Mouse (Mus musculus) heart, postnatal 0 days (tissue): ENCODE results near the gene Fut2. TPM values are rescaled to one million over a fixed set of nuclear protein-coding genes. Genes with fewer than 3 reads are reported as not detected.

ENCODE experiments used
- ATAC-seq: fragments of 200-750 bp; cut with Nextera tagmentation; 2 replicates; pipeline ENCODE4 v1.8.0; 2017; ENCODE audit warnings: low read depth, moderate number of reproducible peaks, moderate library complexity; ENCODE audit not compliant: insufficient read depth
- DNase-seq: peaks from one replicate; pipeline ENCODE4 v3.0.0-alpha.2; 2016; ENCODE audit warnings: low spot score
- H3K27ac ChIP-seq: fragments of 300-500 bp; sonication (generic); 2 replicates; pipeline ENCODE4 v1.5.1; 2014; ENCODE audit warnings: low read depth, mild to moderate bottlenecking
- H3K27me3 ChIP-seq: fragments of 300-500 bp; sonication (generic); 2 replicates; pipeline ENCODE4 v1.6.1; 2014; ENCODE audit warnings: low read length, mixed read lengths; ENCODE audit not compliant: control insufficient read depth, insufficient read depth
- H3K36me3 ChIP-seq: fragments of 300-500 bp; sonication (generic); replicated peaks from 2 replicates; pipeline ENCODE4 v1.6.1; 2014; ENCODE audit warnings: low read length, mixed read lengths; ENCODE audit not compliant: control insufficient read depth, insufficient read depth
- H3K4me1 ChIP-seq: fragments of 300-500 bp; sonication (generic); 2 replicates; pipeline ENCODE4 v1.6.1; 2014; ENCODE audit warnings: antibody characterized with exemption; ENCODE audit not compliant: control insufficient read depth, insufficient read depth
- H3K4me2 ChIP-seq: fragments of 300-500 bp; sonication (generic); 2 replicates; pipeline ENCODE4 v1.6.1; 2014; ENCODE audit warnings: low read depth, mild to moderate bottlenecking, low read length, moderate library complexity
- H3K4me3 ChIP-seq: fragments of 300-500 bp; sonication (generic); 2 replicates; pipeline ENCODE4 v1.5.1; 2014; ENCODE audit warnings: low read depth, low read length
- H3K9ac ChIP-seq: fragments of 300-500 bp; sonication (generic); replicated peaks from 2 replicates; pipeline ENCODE4 v1.6.1; 2014; ENCODE audit warnings: low read depth, low read length, mixed read lengths
- H3K9me3 ChIP-seq: fragments of 300-500 bp; sonication (generic); replicated peaks from 2 replicates; pipeline ENCODE4 v1.6.1; 2016; ENCODE audit warnings: low read length; ENCODE audit not compliant: control insufficient read depth
- CTCF ChIP-seq: IDR thresholded peaks from 2 replicates; pipeline ENCODE4 v1.5.1; 2016; ENCODE audit warnings: antibody characterized with exemption, control low read depth, low read depth
- EP300 ChIP-seq: IDR thresholded peaks from 2 replicates; pipeline ENCODE4 v1.6.1; 2016; ENCODE audit warnings: antibody characterized with exemption, low read depth
- WGBS: fragments of 180-500 bp; shearing (Covaris S2); extraction: QIAGEN DNeasy Blood & Tissue Kit; methylation state at CpG from one replicate; pipeline ENCODE4 v1.1.7; 2014; 5-methylcytosine and 5-hydroxymethylcytosine counted together
- polyA plus RNA-seq: library from polyadenylated mRNA; unstranded; fragments of >200 nt; fragmentation: Nextera tagmentation; extraction: Ambion mirVana; gene quantifications from 2 replicates; pipeline ENCODE4 v1.2.1, GENCODE M21; 2015
- total RNA-seq: library from RNA; depleted of rRNA; stranded (reverse); fragments of >200 nt; gene quantifications from 2 replicates; pipeline ENCODE4 v1.2.3, GENCODE M21; 2014; ENCODE audit warnings: low replicate concordance; rRNA removed

The Fut2 gene
- total and polyA plus RNA-seq, 2 experiments from 2014 or later: 1.7 TPM; not detected in 1

DNA sequence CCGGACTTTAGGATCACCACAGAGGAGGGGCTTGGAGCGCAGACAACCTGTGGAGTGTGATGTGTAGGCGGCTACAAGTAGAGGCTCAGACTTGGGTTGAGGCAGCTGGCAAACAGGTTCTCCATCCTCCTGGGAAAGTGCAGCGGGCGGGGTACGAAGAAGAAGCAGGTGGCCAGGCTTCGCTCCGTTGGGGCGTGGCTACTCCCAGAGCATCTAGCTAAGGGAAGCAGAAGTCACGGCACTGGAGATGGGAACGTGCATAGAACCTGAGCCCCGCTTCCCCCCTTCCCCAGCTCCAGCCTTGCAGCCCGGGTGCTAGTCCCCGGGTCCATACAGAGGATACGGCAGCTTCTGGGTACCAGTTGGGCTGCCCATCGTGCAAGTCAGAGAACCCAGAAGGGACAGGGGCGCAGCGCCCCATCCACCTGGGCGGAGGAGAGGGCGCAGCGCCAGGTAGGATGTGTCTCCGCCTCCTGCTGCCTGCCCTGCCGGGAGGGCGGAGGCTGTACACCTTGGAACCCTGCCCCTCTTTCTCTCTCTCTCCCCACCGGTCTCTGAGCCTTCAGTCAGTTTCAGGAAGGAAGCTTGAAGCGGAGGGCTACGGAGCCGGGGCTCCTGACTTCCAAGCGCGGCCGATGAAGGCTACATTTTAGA, 49.0 kb downstream of the Fut2 start, which contains the start of gene Fut1:
TSS of gene Fut1 (plus strand) at position 248 of the 654 bp plus-strand sequence.
- DNase-seq (no peak), ATAC-seq (no peak)
- Histone ChIP-seq H3K4me2 (no peak within 1 kb of the TSS), H3K9ac (no peak within 1 kb of the TSS), H3K4me1 (no peaks in the 10 kb centered on the region), H3K27me3 (peaks cover 43% of the 10 kb centered on the region), H3K4me3 (no peak within 1 kb of the TSS), H3K9me3 (no peaks in the 10 kb centered on the region), H3K27ac (no peak within 1 kb of the TSS), H3K36me3 (no peaks in the 10 kb centered on the region)
- WGBS: 12% methylated on average over 29 of the region's 31 CpGs
- TF ChIP-seq CTCF (no peak), EP300 (no peak)

DNA sequence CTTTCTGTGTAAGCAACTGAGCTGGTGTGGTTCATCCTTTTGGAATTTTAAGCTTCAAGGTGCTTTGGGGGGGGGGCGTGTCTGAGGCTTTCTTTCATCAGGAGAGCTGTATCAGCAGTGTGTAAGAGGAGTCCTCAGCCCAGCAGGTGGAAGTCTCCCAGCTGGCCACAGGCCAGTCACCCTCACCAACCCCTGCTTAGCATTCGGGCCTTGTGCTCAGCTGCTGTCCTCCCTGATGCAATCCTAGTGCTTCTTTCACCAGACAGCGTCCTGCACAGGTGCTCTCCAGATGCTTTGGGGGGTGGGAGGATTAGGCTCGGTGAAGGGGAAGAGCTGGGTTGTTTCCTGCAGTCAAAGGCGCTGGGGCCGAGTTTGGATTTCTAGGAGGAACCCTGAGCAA, 49.9 kb downstream of the Fut2 start:
- Histone ChIP-seq H3K36me3 (no peaks in the 10 kb centered on the region), H3K4me3 (no peak overlapping the region), H3K9me3 (no peaks in the 10 kb centered on the region), H3K27ac (no peak overlapping the region), H3K4me1 (no peaks in the 10 kb centered on the region), H3K4me2 (no peak overlapping the region), H3K9ac (no peak overlapping the region), H3K27me3 (peaks cover 43% of the 10 kb centered on the region)
- DNase-seq: no peak
- 26% methylated on average over 6 of the region's 6 CpGs for WGBS
- TF ChIP-seq CTCF (no peak), EP300 (no peak)
- ATAC-seq: no peak; the same call in 1 of the 2 replicates

DNA sequence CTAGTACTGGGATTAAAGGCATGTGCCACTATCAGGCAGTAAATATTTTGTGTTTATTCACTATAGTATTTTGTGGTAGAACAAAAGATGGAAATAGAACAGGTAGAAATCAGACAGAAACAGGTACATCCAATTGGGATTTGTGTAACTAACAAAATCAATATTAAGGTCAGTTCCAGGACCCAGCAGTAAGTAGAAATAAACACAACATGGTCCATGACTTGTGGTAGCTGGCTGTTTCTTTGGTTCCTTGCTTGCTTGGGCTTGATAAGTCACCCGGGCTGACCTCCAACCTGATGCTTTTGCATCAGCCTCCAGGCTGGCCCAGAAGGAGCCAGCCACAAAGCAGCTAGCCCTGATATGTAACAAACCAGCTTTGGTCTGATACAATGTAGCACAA, 56.7 kb downstream of the Fut2 start:
- H3K9me3 ChIP-seq: no peaks in the 10 kb centered on the region
- WGBS: 48% methylated on average over 1 of the region's 1 CpGs
- H3K36me3 ChIP-seq: no peaks in the 10 kb centered on the region
- H3K9ac ChIP-seq: no peak overlapping the region
- no peak for TF ChIP-seq CTCF
- TF ChIP-seq EP300: no peak
- no peak overlapping the region for H3K4me2 ChIP-seq
- no peak overlapping the region for H3K4me3 ChIP-seq
- H3K27ac ChIP-seq: no peak overlapping the region
- no peaks in the 10 kb centered on the region for H3K27me3 ChIP-seq
- no peak for ATAC-seq
- DNase-seq: no peak
- H3K4me1 ChIP-seq: no peaks in the 10 kb centered on the region

DNA sequence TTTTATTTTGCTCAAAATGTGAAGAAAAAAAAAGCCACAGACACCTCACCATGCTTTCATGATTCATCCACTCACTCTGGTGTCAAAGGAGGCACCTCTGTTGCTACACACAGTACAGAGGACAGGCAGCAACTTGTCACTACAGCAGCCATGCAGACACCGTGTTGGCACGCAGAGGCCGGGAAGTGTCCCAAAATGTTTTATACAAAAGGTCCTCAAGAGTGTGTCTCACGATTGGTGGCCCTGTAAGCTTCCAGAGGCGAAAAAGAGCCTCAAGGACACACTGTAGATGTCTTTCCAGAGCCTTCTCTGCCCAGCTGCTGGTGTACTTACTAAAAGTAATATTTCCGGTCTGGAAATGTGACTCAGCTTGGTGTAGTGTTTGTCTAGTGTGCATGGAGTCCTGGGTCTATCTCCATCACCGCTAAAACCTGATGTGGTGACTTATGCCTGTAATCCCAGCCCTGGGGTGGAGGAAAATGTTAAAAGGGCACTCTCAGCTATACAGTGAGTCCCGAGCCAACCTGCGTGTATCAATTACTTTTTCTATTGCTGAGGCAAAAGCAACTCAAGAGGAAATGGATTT, 60.4 kb downstream of the Fut2 start:
- TF ChIP-seq EP300 (no peak), CTCF (no peak)
- ATAC-seq: no peak
- H3K4me1 ChIP-seq: no peaks in the 10 kb centered on the region
- no peaks in the 10 kb centered on the region for H3K36me3 ChIP-seq
- no peak overlapping the region for H3K27ac ChIP-seq
- no peak for DNase-seq
- no peaks in the 10 kb centered on the region for H3K27me3 ChIP-seq
- H3K4me3 ChIP-seq: no peak overlapping the region
- whole genome bisulfite sequencing: 68% methylated on average over 9 of the region's 9 CpGs
- H3K9me3 ChIP-seq: no peaks in the 10 kb centered on the region
- H3K4me2 ChIP-seq: no peak overlapping the region
- no peak overlapping the region for H3K9ac ChIP-seq

GRCm38 (mm10) chr7:45598960-45599879, 67.0 kb downstream of the Fut2 start:
- no peak overlapping the region for H3K27ac ChIP-seq
- no peaks in the 10 kb centered on the region for H3K36me3 ChIP-seq
- H3K4me3 ChIP-seq: no peak overlapping the region
- H3K9me3 ChIP-seq: no peaks in the 10 kb centered on the region
- no peak overlapping the region for H3K4me2 ChIP-seq
- no peaks in the 10 kb centered on the region for H3K27me3 ChIP-seq
- no peaks in the 10 kb centered on the region; the same call in 1 of the 2 replicates for H3K4me1 ChIP-seq
- no peak for ATAC-seq
- no peak for TF ChIP-seq EP300
- TF ChIP-seq CTCF: no peak
- H3K9ac ChIP-seq: no peak overlapping the region
- 43% methylated on average over 18 of the region's 18 CpGs for WGBS
- DNase-seq: no peak

Other genes starting within 250 kb of the Fut2 start
Only the 30 nearest of the 35 such genes appear.
- gene Ftl1, start 206.5 kb downstream of the Fut2 start, total RNA-seq: 1,107 and 1,211 TPM in 2 replicates
- 2,163 and 2,221 TPM in 2 replicates for gene Ftl1, start 206.5 kb downstream of the Fut2 start, polyA plus RNA-seq
- gene Bax, start 199.5 kb downstream of the Fut2 start, total RNA-seq: 48.1 and 88.1 TPM in 2 replicates
- 99.2 and 101 TPM in 2 replicates for gene Bax, start 199.5 kb downstream of the Fut2 start, polyA plus RNA-seq
- gene Tulp2, start 184.5 kb downstream of the Fut2 start, total RNA-seq: not detected in 2 replicates
- gene Tulp2, start 184.5 kb downstream of the Fut2 start, polyA plus RNA-seq: 0.15 and 0.20 TPM in 2 replicates
- gene Gm45808, start 179.6 kb downstream of the Fut2 start, total RNA-seq: 14.2 TPM in 1 of 2 replicates, not detected in the other
- gene Gm45808, start 179.6 kb downstream of the Fut2 start, polyA plus RNA-seq: 0.18 TPM in 1 of 2 replicates, not detected in the other
- gene Dhdh, start 177.6 kb downstream of the Fut2 start, total RNA-seq: 3.4 and 5.6 TPM in 2 replicates
- 5.1 and 5.3 TPM in 2 replicates for gene Dhdh, start 177.6 kb downstream of the Fut2 start, polyA plus RNA-seq
- 78.4 and 107 TPM in 2 replicates for gene Nucb1, start 156.0 kb downstream of the Fut2 start, total RNA-seq
- 108 and 110 TPM in 2 replicates for gene Nucb1, start 156.0 kb downstream of the Fut2 start, polyA plus RNA-seq
- 10.6 and 28.8 TPM in 2 replicates for gene Ppp1r15a, start 140.1 kb downstream of the Fut2 start, total RNA-seq
- 19.2 and 22.8 TPM in 2 replicates for gene Ppp1r15a, start 140.1 kb downstream of the Fut2 start, polyA plus RNA-seq
- 1.3 and 3.4 TPM in 2 replicates for gene Plekha4, start 140.1 kb downstream of the Fut2 start, total RNA-seq
- 0.78 and 1.2 TPM in 2 replicates for gene Plekha4, start 140.1 kb downstream of the Fut2 start, polyA plus RNA-seq
- gene Hsd17b14, start 111.5 kb downstream of the Fut2 start, total RNA-seq: not detected in 2 replicates
- 0.11 and 0.34 TPM in 2 replicates for gene Hsd17b14, start 111.5 kb downstream of the Fut2 start, polyA plus RNA-seq
- 70.6 and 97.2 TPM in 2 replicates for gene Bcat2, start 96.2 kb downstream of the Fut2 start, total RNA-seq
- gene Bcat2, start 96.2 kb downstream of the Fut2 start, polyA plus RNA-seq: 73.7 and 74.8 TPM in 2 replicates
- not detected in 2 replicates for gene Fgf21, start 50.9 kb downstream of the Fut2 start, total RNA-seq
- 0.12 TPM in 1 of 2 replicates, not detected in the other for gene Fgf21, start 50.9 kb downstream of the Fut2 start, polyA plus RNA-seq
- not detected in 2 replicates for gene Fut1, start 49.1 kb downstream of the Fut2 start, total RNA-seq
- gene Fut1, start 49.1 kb downstream of the Fut2 start, polyA plus RNA-seq: not detected in 2 replicates
- 0.53 TPM in 1 of 2 replicates, not detected in the other for gene Izumo1, start 44.6 kb downstream of the Fut2 start, total RNA-seq
- 0.11 and 0.23 TPM in 2 replicates for gene Izumo1, start 44.6 kb downstream of the Fut2 start, polyA plus RNA-seq
- 68.8 and 77.6 TPM in 2 replicates for gene Rasip1, start 38.9 kb downstream of the Fut2 start, total RNA-seq
- 13.7 and 14.3 TPM in 2 replicates for gene Rasip1, start 38.9 kb downstream of the Fut2 start, polyA plus RNA-seq
- gene Mamstr, start 26.4 kb downstream of the Fut2 start, total RNA-seq: 5.6 and 6.5 TPM in 2 replicates
- 7.2 and 7.7 TPM in 2 replicates for gene Mamstr, start 26.4 kb downstream of the Fut2 start, polyA plus RNA-seq
- gene Ntn5, start 17.6 kb upstream of the Fut2 start, total RNA-seq: not detected in 2 replicates
- gene Ntn5, start 17.6 kb upstream of the Fut2 start, polyA plus RNA-seq: 0.11 TPM in 1 of 2 replicates, not detected in the other
- gene Sec1, start 28.0 kb upstream of the Fut2 start, total RNA-seq: 0.62 and 1.3 TPM in 2 replicates
- 0.16 and 0.33 TPM in 2 replicates for gene Sec1, start 28.0 kb upstream of the Fut2 start, polyA plus RNA-seq
- 1.6 and 3.0 TPM in 2 replicates for gene Car11, start 33.4 kb upstream of the Fut2 start, total RNA-seq
- gene Car11, start 33.4 kb upstream of the Fut2 start, polyA plus RNA-seq: 2.5 and 2.8 TPM in 2 replicates
- gene Dbp, start 38.7 kb upstream of the Fut2 start, total RNA-seq: 29.3 and 37.4 TPM in 2 replicates
- 21.9 and 24.9 TPM in 2 replicates for gene Dbp, start 38.7 kb upstream of the Fut2 start, polyA plus RNA-seq
- 1,259 and 1,310 TPM in 2 replicates for gene Rpl18, start 49.1 kb upstream of the Fut2 start, total RNA-seq
- gene Rpl18, start 49.1 kb upstream of the Fut2 start, polyA plus RNA-seq: 479 and 486 TPM in 2 replicates
- gene Sphk2, start 51.6 kb upstream of the Fut2 start, total RNA-seq: 19.5 and 23.3 TPM in 2 replicates
- 11.1 and 11.4 TPM in 2 replicates for gene Sphk2, start 51.6 kb upstream of the Fut2 start, polyA plus RNA-seq
- gene Fam83e, start 54.8 kb upstream of the Fut2 start, total RNA-seq: not detected in 2 replicates
- gene Fam83e, start 54.8 kb upstream of the Fut2 start, polyA plus RNA-seq: 0.07 and 0.26 TPM in 2 replicates
- gene Spaca4, start 59.4 kb upstream of the Fut2 start, total RNA-seq: not detected in 2 replicates
- gene Spaca4, start 59.4 kb upstream of the Fut2 start, polyA plus RNA-seq: not detected in 2 replicates
- gene Lmtk3, start 117.3 kb upstream of the Fut2 start, total RNA-seq: 0.31 TPM in 1 of 2 replicates, not detected in the other
- gene Lmtk3, start 117.3 kb upstream of the Fut2 start, polyA plus RNA-seq: not detected in 2 replicates
- gene Sult2b1, start 118.3 kb upstream of the Fut2 start, total RNA-seq: not detected in 2 replicates
- 0.23 and 0.27 TPM in 2 replicates for gene Sult2b1, start 118.3 kb upstream of the Fut2 start, polyA plus RNA-seq
- 99.9 and 102 TPM in 2 replicates for gene Cyth2, start 148.2 kb upstream of the Fut2 start, total RNA-seq
- 86.5 and 90.0 TPM in 2 replicates for gene Cyth2, start 148.2 kb upstream of the Fut2 start, polyA plus RNA-seq
- 0.35 TPM in 1 of 2 replicates, not detected in the other for gene Kcnj14, start 158.4 kb upstream of the Fut2 start, total RNA-seq
- 0.26 and 0.29 TPM in 2 replicates for gene Kcnj14, start 158.4 kb upstream of the Fut2 start, polyA plus RNA-seq
- 26.7 and 28.8 TPM in 2 replicates for gene Grwd1, start 164.6 kb upstream of the Fut2 start, total RNA-seq
- gene Grwd1, start 164.6 kb upstream of the Fut2 start, polyA plus RNA-seq: 19.3 and 22.7 TPM in 2 replicates
- 279 and 304 TPM in 2 replicates for gene Kdelr1, start 206.4 kb upstream of the Fut2 start, total RNA-seq
- 58.5 and 62.4 TPM in 2 replicates for gene Kdelr1, start 206.4 kb upstream of the Fut2 start, polyA plus RNA-seq
- gene Grin2d, start 212.0 kb upstream of the Fut2 start, total RNA-seq: 1.0 and 3.1 TPM in 2 replicates
- 0.12 and 0.16 TPM in 2 replicates for gene Grin2d, start 212.0 kb upstream of the Fut2 start, polyA plus RNA-seq